Mouse (Mus musculus) erythroblast, embryonic 14.5 days (primary cell): ENCODE data around the gene Olfr743.

Experiments used
- GATA1 ChIP-seq: IDR thresholded peaks from 2 replicates; pipeline ENCODE4 v1.6.1; 2012; ENCODE audit warnings: low read length, inconsistent platforms, mixed read lengths
- TAL1 ChIP-seq: IDR thresholded peaks from 3 replicates; pipeline ENCODE4 v1.6.1; 2012; ENCODE audit warnings: low read length, inconsistent platforms, mixed read lengths

DNA sequence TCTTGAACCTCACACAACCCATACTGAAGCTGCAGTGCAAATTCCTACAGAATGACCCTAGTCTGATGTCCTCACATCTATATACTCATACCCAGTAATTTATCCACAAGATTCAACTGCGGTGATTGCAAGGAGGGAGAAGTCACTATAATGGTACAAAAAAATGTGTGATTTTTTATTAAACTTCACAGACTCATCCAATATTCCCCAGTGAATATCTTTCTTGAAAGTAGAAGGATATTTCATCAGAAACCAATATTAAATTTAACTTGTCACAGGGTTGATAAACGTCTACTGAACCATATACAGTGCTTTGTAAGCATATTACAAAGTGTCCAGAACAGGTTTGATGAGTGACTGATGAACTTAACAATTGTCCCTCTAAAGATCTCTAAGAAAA, 49.2 kb upstream of the Olfr743 start, which contains the start of gene Olfr741:
- TF ChIP-seq TAL1 = no peak
- TF ChIP-seq GATA1 = no peak
